Mouse (Mus musculus): Measurements from ENCODE around the gene BC029722. TPM values are rescaled to one million over a fixed set of nuclear protein-coding genes. Genes with fewer than 3 reads are reported as not detected.

The BC029722 gene
- polyA plus RNA-seq, 1 experiment = 31.9 TPM

GRCm38 (mm10) chr2:155784534-155784933, 34.7 kb downstream of the BC029722 start:
- 79% methylated on average over 6 of the region's 6 CpGs for WGBS
- TF ChIP-seq POLR2A (IDR thresholded peaks at IDR 0.05; ENCODE audit: low read depth, low read length) (no peak), CTCF (IDR thresholded peaks at IDR 0.05; ENCODE audit: extremely low read depth, insufficient read depth, insufficient read length, insufficient replicate concordance) (no peak)
- Histone ChIP-seq H3K27ac (ENCODE audit: insufficient read depth, low read length) (no peak overlapping the region), H3K4me3 (ENCODE audit: extremely low read depth, insufficient read depth, insufficient read length) (no peak overlapping the region), H3K27me3 (ENCODE audit: control insufficient read depth, insufficient read depth, low read length) (no peaks in the 10 kb centered on the region), H3K4me1 (ENCODE audit: control insufficient read depth, insufficient read depth, insufficient read length) (no peaks in the 10 kb centered on the region), H3K36me3 (ENCODE audit: control insufficient read depth, insufficient read depth, low read length) (no peaks in the 10 kb centered on the region)
- DNase-seq (ENCODE audit: low read depth in 1 of 2, low spot score in 2 of 2) = no peak

- WGBS = 92% methylated on average over 3 of the region's 3 CpGs
- no peak overlapping the region for H3K27ac ChIP-seq (ENCODE audit: insufficient read depth, low read length)
- no peak for DNase-seq (ENCODE audit: low read depth in 1 of 2, low spot score in 2 of 2)
- H3K4me3 ChIP-seq (ENCODE audit: extremely low read depth, insufficient read depth, insufficient read length) = no peak overlapping the region
- H3K36me3 ChIP-seq (ENCODE audit: control insufficient read depth, insufficient read depth, low read length) = no peaks in the 10 kb centered on the region
- TF ChIP-seq CTCF (IDR thresholded peaks at IDR 0.05; ENCODE audit: extremely low read depth, insufficient read depth, insufficient read length, insufficient replicate concordance) (no peak), POLR2A (IDR thresholded peaks at IDR 0.05; ENCODE audit: low read depth, low read length) (no peak)
- H3K4me1 ChIP-seq (ENCODE audit: control insufficient read depth, insufficient read depth, insufficient read length) = no peaks in the 10 kb centered on the region
- peaks cover 18% of the 10 kb centered on the region for H3K27me3 ChIP-seq (ENCODE audit: control insufficient read depth, insufficient read depth, low read length)
Measured at GRCm38 (mm10) chr2:155779506-155779905, 39.7 kb downstream of the BC029722 start.

- TF ChIP-seq CTCF (IDR thresholded peaks at IDR 0.05; ENCODE audit: extremely low read depth, insufficient read depth, insufficient read length, insufficient replicate concordance) = no peak
- TF ChIP-seq POLR2A (IDR thresholded peaks at IDR 0.05; ENCODE audit: low read depth, low read length) = no peak
- DNase-seq (ENCODE audit: low read depth in 1 of 2, low spot score in 2 of 2) = no peak
- H3K4me3 ChIP-seq (ENCODE audit: extremely low read depth, insufficient read depth, insufficient read length) = no peak overlapping the region
- H3K4me1 ChIP-seq (ENCODE audit: control insufficient read depth, insufficient read depth, insufficient read length) = no peaks in the 10 kb centered on the region
- 53% methylated on average over 7 of the region's 7 CpGs for WGBS
- no peaks in the 10 kb centered on the region for H3K36me3 ChIP-seq (ENCODE audit: control insufficient read depth, insufficient read depth, low read length)
- H3K27ac ChIP-seq (ENCODE audit: insufficient read depth, low read length) = no peak overlapping the region
- H3K27me3 ChIP-seq (ENCODE audit: control insufficient read depth, insufficient read depth, low read length) = peaks cover 18% of the 10 kb centered on the region
Measured at GRCm38 (mm10) chr2:155779066-155779465, 40.2 kb downstream of the BC029722 start.

- 80% methylated on average over 6 of the region's 6 CpGs for WGBS
- Histone ChIP-seq H3K27me3 (ENCODE audit: control insufficient read depth, insufficient read depth, low read length) (peaks cover 21% of the 10 kb centered on the region), H3K4me3 (ENCODE audit: extremely low read depth, insufficient read depth, insufficient read length) (no peak overlapping the region), H3K4me1 (ENCODE audit: control insufficient read depth, insufficient read depth, insufficient read length) (no peaks in the 10 kb centered on the region), H3K36me3 (ENCODE audit: control insufficient read depth, insufficient read depth, low read length) (no peaks in the 10 kb centered on the region), H3K27ac (ENCODE audit: insufficient read depth, low read length) (no peak overlapping the region)
- TF ChIP-seq POLR2A (IDR thresholded peaks at IDR 0.05; ENCODE audit: low read depth, low read length) = no peak
- no peak for TF ChIP-seq CTCF (IDR thresholded peaks at IDR 0.05; ENCODE audit: extremely low read depth, insufficient read depth, insufficient read length, insufficient replicate concordance)
- DNase-seq (ENCODE audit: low read depth in 1 of 2, low spot score in 2 of 2) = no peak
Measured at GRCm38 (mm10) chr2:155778004-155778403, 41.2 kb downstream of the BC029722 start.

- no peaks in the 10 kb centered on the region for H3K36me3 ChIP-seq (ENCODE audit: control insufficient read depth, insufficient read depth, low read length)
- no peak for DNase-seq (ENCODE audit: low read depth in 1 of 2, low spot score in 2 of 2)
- no peaks in the 10 kb centered on the region for H3K4me1 ChIP-seq (ENCODE audit: control insufficient read depth, insufficient read depth, insufficient read length)
- TF ChIP-seq CTCF (IDR thresholded peaks at IDR 0.05; ENCODE audit: extremely low read depth, insufficient read depth, insufficient read length, insufficient replicate concordance) (no peak), POLR2A (IDR thresholded peaks at IDR 0.05; ENCODE audit: low read depth, low read length) (no peak)
- 86% methylated on average over 4 of the region's 4 CpGs for WGBS
- peaks cover 21% of the 10 kb centered on the region for H3K27me3 ChIP-seq (ENCODE audit: control insufficient read depth, insufficient read depth, low read length)
- H3K4me3 ChIP-seq (ENCODE audit: extremely low read depth, insufficient read depth, insufficient read length) = no peak overlapping the region
- H3K27ac ChIP-seq (ENCODE audit: insufficient read depth, low read length) = no peak overlapping the region
Measured at GRCm38 (mm10) chr2:155777688-155777985, 41.6 kb downstream of the BC029722 start.

- Histone ChIP-seq H3K27me3 (ENCODE audit: control insufficient read depth, insufficient read depth, low read length) (peaks cover 21% of the 10 kb centered on the region), H3K27ac (ENCODE audit: insufficient read depth, low read length) (no peak overlapping the region), H3K36me3 (ENCODE audit: control insufficient read depth, insufficient read depth, low read length) (no peaks in the 10 kb centered on the region), H3K4me3 (ENCODE audit: extremely low read depth, insufficient read depth, insufficient read length) (no peak overlapping the region), H3K4me1 (ENCODE audit: control insufficient read depth, insufficient read depth, insufficient read length) (no peaks in the 10 kb centered on the region)
- no peak for DNase-seq (ENCODE audit: low read depth in 1 of 2, low spot score in 2 of 2)
- TF ChIP-seq POLR2A (IDR thresholded peaks at IDR 0.05; ENCODE audit: low read depth, low read length) (no peak), CTCF (IDR thresholded peaks at IDR 0.05; ENCODE audit: extremely low read depth, insufficient read depth, insufficient read length, insufficient replicate concordance) (no peak)
- WGBS = 71% methylated on average over 10 of the region's 10 CpGs
Measured at GRCm38 (mm10) chr2:155776824-155777687, 42.2 kb downstream of the BC029722 start.

GRCm38 (mm10) chr2:155775685-155776263, 43.5 kb downstream of the BC029722 start:
- no peak overlapping the region for H3K27ac ChIP-seq (ENCODE audit: insufficient read depth, low read length)
- no peaks in the 10 kb centered on the region for H3K4me1 ChIP-seq (ENCODE audit: control insufficient read depth, insufficient read depth, insufficient read length)
- H3K36me3 ChIP-seq (ENCODE audit: control insufficient read depth, insufficient read depth, low read length) = no peaks in the 10 kb centered on the region
- no peak overlapping the region for H3K4me3 ChIP-seq (ENCODE audit: extremely low read depth, insufficient read depth, insufficient read length)
- TF ChIP-seq POLR2A (IDR thresholded peaks at IDR 0.05; ENCODE audit: low read depth, low read length) (no peak), CTCF (IDR thresholded peaks at IDR 0.05; ENCODE audit: extremely low read depth, insufficient read depth, insufficient read length, insufficient replicate concordance) (no peak)
- DNase-seq (ENCODE audit: low read depth in 1 of 2, low spot score in 2 of 2) = peak in 1 of 2 experiments; percentile 10
- WGBS = 3% methylated on average over 39 of the region's 44 CpGs
- peaks cover 21% of the 10 kb centered on the region for H3K27me3 ChIP-seq (ENCODE audit: control insufficient read depth, insufficient read depth, low read length)
